Mouse (Mus musculus) liver, postnatal 0 days (tissue): Measurements from ENCODE around the gene H2al1f.
"Not testable (repeated sequence)": the region's sequence is repeated elsewhere in the genome, so short reads cannot be mapped to it uniquely, and the experiment has no call there.

Experiments used
- CTCF ChIP-seq: sonication (generic); IDR thresholded peaks from 2 replicates; pipeline ENCODE4 v1.5.1; 2016; ENCODE audit warnings: antibody characterized with exemption, low read depth
- EP300 ChIP-seq: IDR thresholded peaks from 2 replicates; pipeline ENCODE4 v1.6.1; 2016; ENCODE audit warnings: antibody characterized with exemption, low read depth, mild to moderate bottlenecking

- TF ChIP-seq CTCF, EP300: not testable (repeated sequence)
Observed at GRCm38 (mm10) chrX:11321192-11321591, 6.2 kb downstream of the H2al1f start, which contains the start of gene H2al1h.
